Mouse (Mus musculus) kidney, embryonic 15.5 days (tissue): ENCODE data around the gene Klk1b8. TPM values are rescaled to one million over a fixed set of nuclear protein-coding genes. Genes with fewer than 3 reads are reported as not detected.

Experiments used
- ATAC-seq: fragments of 200-750 bp; cut with Nextera tagmentation; replicated peaks from 2 replicates; pipeline ENCODE4 v1.8.0; 2017; ENCODE audit warnings: moderate TSS enrichment; ENCODE audit not compliant: low FRiP score
- H3K27ac ChIP-seq: fragments of 300-500 bp; sonication (generic); 2 replicates; pipeline ENCODE4 v1.5.1; 2015; ENCODE audit warnings: mild to moderate bottlenecking, inconsistent platforms
- H3K27me3 ChIP-seq: fragments of 300-500 bp; sonication (generic); 2 replicates; pipeline ENCODE4 v1.6.1; 2015; ENCODE audit warnings: inconsistent platforms
- H3K36me3 ChIP-seq: fragments of 300-500 bp; sonication (generic); 2 replicates; pipeline ENCODE4 v1.6.1; 2015; ENCODE audit warnings: inconsistent platforms
- H3K4me1 ChIP-seq: fragments of 300-500 bp; sonication (generic); 2 replicates; pipeline ENCODE4 v1.6.1; 2015; ENCODE audit warnings: inconsistent platforms
- H3K4me2 ChIP-seq: fragments of 300-500 bp; sonication (generic); 2 replicates; pipeline ENCODE4 v1.6.1; 2015; ENCODE audit warnings: moderate library complexity, mild to moderate bottlenecking, inconsistent platforms
- H3K4me3 ChIP-seq: fragments of 300-500 bp; sonication (generic); replicated peaks from 2 replicates; pipeline ENCODE4 v1.5.1; 2015; ENCODE audit warnings: mild to moderate bottlenecking, inconsistent platforms
- H3K9ac ChIP-seq: fragments of 300-500 bp; sonication (generic); 2 replicates; pipeline ENCODE4 v1.6.1; 2015; ENCODE audit warnings: mild to moderate bottlenecking, inconsistent platforms
- H3K9me3 ChIP-seq: fragments of 300-500 bp; sonication (generic); replicated peaks from 2 replicates; pipeline ENCODE4 v1.6.1; 2016; ENCODE audit warnings: inconsistent platforms
- WGBS: fragments of 180-500 bp; shearing (Covaris S2); methylation state at CpG from one replicate; pipeline ENCODE4 v1.1.7; 2015; ENCODE audit warnings: mixed read lengths; 5-methylcytosine and 5-hydroxymethylcytosine counted together
- polyA plus RNA-seq: library from polyadenylated mRNA; unstranded; fragments of >200 nt; fragmentation: Nextera tagmentation; extraction: Ambion mirVana; gene quantifications from 2 replicates; pipeline ENCODE4 v1.2.1, GENCODE M21; 2015

Klk1b8 gene
- polyA plus RNA-seq: 0.19 TPM in 1 of 2 replicates, not detected in the other

DNA sequence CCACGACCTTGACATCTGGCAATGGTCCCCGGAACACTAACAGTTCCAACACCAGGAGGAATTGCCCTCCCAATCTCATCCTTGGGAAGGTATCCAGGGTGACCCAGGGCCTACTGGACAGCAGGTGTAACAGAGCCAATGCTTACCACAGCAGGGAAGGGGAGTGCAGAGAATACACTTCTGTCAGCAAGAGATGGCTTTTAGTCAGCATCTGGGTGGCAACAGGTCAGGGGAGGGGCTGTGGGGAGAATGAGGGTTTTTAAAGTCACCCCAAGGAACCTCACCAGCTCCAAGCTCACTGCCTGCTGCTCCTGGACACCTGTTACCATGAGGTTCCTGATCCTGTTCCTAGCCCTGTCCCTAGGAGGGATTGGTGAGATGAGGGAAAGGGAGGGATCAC is at the start of gene Klk1b8:
Gene Klk1b8, plus strand, starts transcription at position 301 of the 400 bp plus-strand sequence.
- Histone ChIP-seq H3K27me3 (no peaks in the 10 kb centered on the region), H3K27ac (no peak within 1 kb of the TSS), H3K9ac (no peak within 1 kb of the TSS), H3K36me3 (no peaks in the 10 kb centered on the region), H3K4me1 (0 out of 2 replicates have a peak, but pooled peaks cover 10% of the 10 kb centered on the region), H3K4me3 (no peak within 1 kb of the TSS), H3K9me3 (no peaks in the 10 kb centered on the region), H3K4me2 (no peak within 1 kb of the TSS)
- WGBS: 57% methylated on average over 2 of the region's 2 CpGs
- ATAC-seq: no peak

DNA sequence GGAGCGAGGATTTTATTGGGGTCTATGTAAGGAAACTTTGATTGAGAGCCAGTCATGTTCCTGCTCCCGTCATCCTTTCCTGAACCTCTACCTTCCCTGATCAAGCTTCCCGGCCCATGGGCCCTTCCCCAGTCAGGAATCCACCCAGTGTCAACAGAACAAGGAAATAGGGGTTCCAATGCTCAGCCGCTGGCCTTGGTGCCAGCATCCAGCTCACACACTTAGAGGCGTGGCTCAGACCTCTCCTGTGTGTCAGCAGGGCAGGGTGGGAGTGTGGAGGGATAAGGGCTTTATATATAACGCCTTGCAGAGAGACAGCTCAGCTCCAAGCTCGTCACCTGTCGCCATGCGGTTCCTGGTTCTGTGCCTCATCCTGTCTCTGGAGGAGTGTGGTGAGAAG is 35.6 kb upstream of the Klk1b8 start:
- Histone ChIP-seq H3K27ac (no peak overlapping the region), H3K4me2 (no peak overlapping the region), H3K27me3 (no peaks in the 10 kb centered on the region), H3K9me3 (no peaks in the 10 kb centered on the region), H3K36me3 (no peaks in the 10 kb centered on the region), H3K9ac (no peak overlapping the region), H3K4me3 (no peak overlapping the region), H3K4me1 (0 out of 2 replicates have a peak, but pooled peaks cover 3% of the 10 kb centered on the region)
- no peak for ATAC-seq
- WGBS: 64% methylated on average over 9 of the region's 9 CpGs

GRCm38 (mm10) chr7:43918426-43918825 is 32.0 kb upstream of the Klk1b8 start:
- H3K4me2 ChIP-seq: no peak overlapping the region
- H3K27me3 ChIP-seq: no peaks in the 10 kb centered on the region
- ATAC-seq: no peak
- no peak overlapping the region for H3K9ac ChIP-seq
- 71% methylated on average over 13 of the region's 13 CpGs for WGBS
- H3K4me1 ChIP-seq: 0 out of 2 replicates have a peak, but pooled peaks cover 3% of the 10 kb centered on the region
- H3K4me3 ChIP-seq: no peak overlapping the region
- no peak overlapping the region for H3K27ac ChIP-seq
- H3K9me3 ChIP-seq: no peaks in the 10 kb centered on the region
- H3K36me3 ChIP-seq: no peaks in the 10 kb centered on the region

- no peak overlapping the region for H3K4me2 ChIP-seq
- 74% methylated on average over 8 of the region's 8 CpGs for WGBS
- ATAC-seq: no peak
- H3K9me3 ChIP-seq: no peaks in the 10 kb centered on the region
- H3K4me3 ChIP-seq: no peak overlapping the region
- H3K27me3 ChIP-seq: no peaks in the 10 kb centered on the region
- no peak overlapping the region for H3K27ac ChIP-seq
- no peak overlapping the region for H3K9ac ChIP-seq
- H3K4me1 ChIP-seq: 0 out of 2 replicates have a peak, but pooled peaks cover 3% of the 10 kb centered on the region
- H3K36me3 ChIP-seq: no peaks in the 10 kb centered on the region
Measured at GRCm38 (mm10) chr7:43918871-43919270, 31.6 kb upstream of the Klk1b8 start.

DNA sequence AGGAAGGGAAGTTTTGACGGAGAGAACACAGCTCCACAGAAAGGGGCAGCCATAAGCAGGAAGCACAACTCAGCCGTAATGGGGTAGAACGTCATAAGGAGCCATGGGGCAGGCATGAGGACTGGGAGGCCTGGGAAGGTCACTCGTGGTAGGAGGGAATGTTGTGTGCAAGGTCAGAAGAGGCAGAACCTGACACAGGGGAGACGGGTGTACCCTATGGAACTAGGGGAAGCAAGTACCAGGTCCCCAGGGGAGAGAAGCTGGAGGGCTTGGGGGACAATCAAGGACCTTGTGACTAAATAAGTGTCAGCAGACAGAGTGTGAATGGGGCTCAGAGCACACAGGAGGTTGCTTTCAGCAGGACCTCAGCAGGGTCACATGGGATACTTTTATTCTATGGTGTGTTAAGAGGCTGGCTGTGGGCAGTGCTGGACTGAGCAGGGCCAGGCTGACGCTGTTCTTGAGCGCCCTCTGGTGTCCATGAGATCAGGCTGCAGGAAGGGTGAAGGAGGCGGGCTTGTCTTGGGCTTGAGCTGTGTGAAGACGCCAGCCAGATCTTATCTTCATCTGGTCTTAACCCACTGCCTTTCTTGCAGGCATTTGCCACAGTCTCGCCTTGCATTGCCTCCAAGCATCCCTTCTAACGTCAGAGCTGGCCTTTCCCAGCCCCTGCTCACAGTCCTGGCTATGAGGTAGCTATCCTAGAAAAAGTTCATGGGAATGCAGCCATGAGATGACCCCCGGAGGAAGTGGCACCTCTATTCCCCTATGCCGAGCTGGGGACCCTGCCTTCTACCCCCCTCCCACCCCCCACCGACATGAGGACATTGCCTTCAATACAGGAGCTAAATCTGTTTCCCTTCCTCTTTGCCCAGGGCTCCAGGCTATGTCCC is 30.7 kb upstream of the Klk1b8 start:
- Histone ChIP-seq H3K27ac (no peak overlapping the region), H3K9ac (no peak overlapping the region), H3K4me2 (no peak overlapping the region), H3K9me3 (no peaks in the 10 kb centered on the region), H3K36me3 (no peaks in the 10 kb centered on the region), H3K4me3 (no peak overlapping the region), H3K4me1 (0 out of 2 replicates have a peak, but pooled peaks cover 3% of the 10 kb centered on the region), H3K27me3 (no peaks in the 10 kb centered on the region)
- 30% methylated on average over 14 of the region's 14 CpGs for WGBS
- ATAC-seq: peak; percentile 89

DNA sequence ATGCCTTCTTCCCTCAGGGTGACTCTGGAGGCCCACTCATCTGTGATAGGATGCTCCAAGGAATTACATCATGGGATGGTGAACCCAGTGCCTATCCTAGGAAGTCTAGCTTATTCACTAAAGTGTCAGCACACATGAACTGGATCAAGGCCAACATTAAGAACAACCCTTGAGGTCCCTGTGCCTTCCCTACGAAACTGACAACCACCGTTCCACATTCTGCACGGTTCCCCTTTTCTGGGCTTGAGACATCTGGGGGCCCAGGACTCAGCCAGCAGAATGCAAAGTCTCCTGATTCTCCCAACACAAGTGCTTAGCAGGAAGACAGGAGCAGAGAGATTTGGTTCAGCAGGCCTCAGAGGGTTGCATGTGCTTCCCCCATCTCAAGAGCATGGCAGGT is 29.9 kb upstream of the Klk1b8 start:
- no peak for ATAC-seq
- Histone ChIP-seq H3K4me1 (0 out of 2 replicates have a peak, but pooled peaks cover 3% of the 10 kb centered on the region), H3K36me3 (no peaks in the 10 kb centered on the region), H3K27ac (no peak overlapping the region), H3K4me2 (no peak overlapping the region), H3K9ac (no peak overlapping the region), H3K4me3 (no peak overlapping the region), H3K27me3 (no peaks in the 10 kb centered on the region), H3K9me3 (no peaks in the 10 kb centered on the region)
- WGBS: 92% methylated on average over 3 of the region's 3 CpGs

DNA sequence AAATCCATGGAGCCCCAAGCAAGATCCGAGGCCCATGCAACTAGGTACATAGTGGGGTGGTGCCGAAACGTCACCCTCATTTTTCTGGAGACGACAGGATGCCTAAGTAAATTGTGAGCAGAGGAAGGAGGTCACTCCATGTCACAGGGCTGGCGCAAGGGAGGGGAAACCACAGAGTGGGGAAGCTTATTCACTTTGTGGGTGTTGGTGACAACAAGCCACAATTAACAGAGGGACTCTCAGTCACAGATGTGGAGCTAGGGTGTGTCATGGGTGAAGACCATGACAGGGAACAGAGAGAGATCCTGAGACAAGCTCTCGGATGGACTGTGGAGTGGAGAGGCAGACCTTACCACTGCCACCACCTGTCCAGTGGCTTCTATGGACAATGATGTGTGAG is 29.4 kb upstream of the Klk1b8 start:
- no peak overlapping the region for H3K4me3 ChIP-seq
- H3K27me3 ChIP-seq: no peaks in the 10 kb centered on the region
- 0 out of 2 replicates have a peak, but pooled peaks cover 3% of the 10 kb centered on the region for H3K4me1 ChIP-seq
- ATAC-seq: no peak
- WGBS: 84% methylated on average over 6 of the region's 6 CpGs
- H3K9me3 ChIP-seq: no peaks in the 10 kb centered on the region
- H3K27ac ChIP-seq: no peak overlapping the region
- H3K36me3 ChIP-seq: no peaks in the 10 kb centered on the region
- H3K4me2 ChIP-seq: no peak overlapping the region
- H3K9ac ChIP-seq: no peak overlapping the region

GRCm38 (mm10) chr7:43921941-43922340 is 28.5 kb upstream of the Klk1b8 start:
- Histone ChIP-seq H3K36me3 (no peaks in the 10 kb centered on the region), H3K27ac (no peak overlapping the region), H3K9ac (no peak overlapping the region), H3K4me2 (no peak overlapping the region), H3K4me3 (no peak overlapping the region), H3K4me1 (0 out of 2 replicates have a peak, but pooled peaks cover 3% of the 10 kb centered on the region), H3K9me3 (no peaks in the 10 kb centered on the region), H3K27me3 (no peaks in the 10 kb centered on the region)
- ATAC-seq: no peak
- WGBS: 75% methylated on average over 2 of the region's 2 CpGs

GRCm38 (mm10) chr7:43925985-43926384 is 24.5 kb upstream of the Klk1b8 start:
- 73% methylated on average over 5 of the region's 5 CpGs for WGBS

GRCm38 (mm10) chr7:43928521-43928920 is 21.9 kb upstream of the Klk1b8 start:
- 43% methylated on average over 4 of the region's 4 CpGs for WGBS

More at GRCm38 (mm10) chr7:43925985-43926384, 24.5 kb upstream of the Klk1b8 start:
- Histone ChIP-seq H3K9me3 (no peaks in the 10 kb centered on the region), H3K4me2 (no peak overlapping the region), H3K27ac (no peak overlapping the region), H3K36me3 (no peaks in the 10 kb centered on the region), H3K27me3 (no peaks in the 10 kb centered on the region), H3K9ac (no peak overlapping the region), H3K4me1 (no peaks in the 10 kb centered on the region), H3K4me3 (no peak overlapping the region)
- ATAC-seq: no peak

GRCm38 (mm10) chr7:43932337-43932736 is 18.1 kb upstream of the Klk1b8 start:
- Histone ChIP-seq H3K4me1 (0 out of 2 replicates have a peak, but pooled peaks cover 5% of the 10 kb centered on the region), H3K36me3 (no peaks in the 10 kb centered on the region), H3K9ac (no peak overlapping the region), H3K27ac (no peak overlapping the region), H3K9me3 (no peaks in the 10 kb centered on the region), H3K4me2 (no peak overlapping the region), H3K4me3 (no peak overlapping the region), H3K27me3 (no peaks in the 10 kb centered on the region)
- ATAC-seq: no peak
- 59% methylated on average over 4 of the region's 4 CpGs for WGBS

More at GRCm38 (mm10) chr7:43928521-43928920, 21.9 kb upstream of the Klk1b8 start:
- H3K27me3 ChIP-seq: no peaks in the 10 kb centered on the region
- no peak overlapping the region for H3K4me2 ChIP-seq
- no peaks in the 10 kb centered on the region for H3K9me3 ChIP-seq
- no peak overlapping the region for H3K4me3 ChIP-seq
- no peaks in the 10 kb centered on the region for H3K4me1 ChIP-seq
- H3K27ac ChIP-seq: no peak overlapping the region
- 0 out of 2 replicates have a peak, but pooled peaks have one; percentile 15 for ATAC-seq
- H3K36me3 ChIP-seq: no peaks in the 10 kb centered on the region
- no peak overlapping the region for H3K9ac ChIP-seq

GRCm38 (mm10) chr7:43933440-43933839 is 17.0 kb upstream of the Klk1b8 start, which contains the start of gene Klk15:
Klk15 (plus strand) TSS chr7:43933740.
- Histone ChIP-seq H3K27ac (no peak within 1 kb of the TSS), H3K9me3 (no peaks in the 10 kb centered on the region), H3K4me3 (no peak within 1 kb of the TSS), H3K4me1 (0 out of 2 replicates have a peak, but pooled peaks cover 5% of the 10 kb centered on the region), H3K4me2 (no peak within 1 kb of the TSS), H3K9ac (no peak within 1 kb of the TSS), H3K36me3 (no peaks in the 10 kb centered on the region), H3K27me3 (no peaks in the 10 kb centered on the region)
- 87% methylated on average over 3 of the region's 3 CpGs for WGBS
- no peak for ATAC-seq
